Mouse (Mus musculus): ENCODE measurements at regions not wholly inside any gene's neighbourhood (a gene's known extent, or its start where the extent isn't known, plus 50 kb on each side); places are given as distances from the start of the nearest gene placed in this dataset.

GRCm38 (mm10) chr4:125882531-125882930, 141.8 kb upstream of the Csf3r start:
- peak; percentile 45 to 53 for DNase-seq

- DNase-seq: no peak
Observed at GRCm38 (mm10) chr4:125890510-125890909, 133.8 kb upstream of the Csf3r start.

- DNase-seq: no peak
Observed at GRCm38 (mm10) chr4:125893139-125893538, 131.2 kb upstream of the Csf3r start.

- no peak for DNase-seq
Observed at GRCm38 (mm10) chr4:125897707-125898106, 126.6 kb upstream of the Csf3r start.

- no peak for DNase-seq
Observed at GRCm38 (mm10) chr4:125898631-125899348, 125.6 kb upstream of the Csf3r start.

- DNase-seq: no peak
Observed at GRCm38 (mm10) chr4:125901546-125902276, 122.6 kb upstream of the Csf3r start.

- no peak for DNase-seq
Observed at GRCm38 (mm10) chr4:125906296-125906695, 118.1 kb upstream of the Csf3r start.

GRCm38 (mm10) chr4:125908901-125909300, 115.4 kb upstream of the Csf3r start:
- DNase-seq: no peak

GRCm38 (mm10) chr4:125911541-125912270, 112.6 kb upstream of the Csf3r start:
- DNase-seq: peak; percentile 46 to 56

GRCm38 (mm10) chr4:125912444-125913049, 111.8 kb upstream of the Csf3r start:
- peak; percentile 53 to 61 for DNase-seq

- DNase-seq: no peak
Observed at GRCm38 (mm10) chr4:125915166-125915565, 109.2 kb upstream of the Csf3r start.

GRCm38 (mm10) chr4:125917210-125917609, 107.1 kb upstream of the Csf3r start:
- DNase-seq: no peak

GRCm38 (mm10) chr4:125921550-125922316, 102.6 kb upstream of the Csf3r start:
- peak in 1 of 2 experiments; percentile 22 for DNase-seq

- DNase-seq: no peak
Observed at GRCm38 (mm10) chr4:125922317-125922878, 102.0 kb upstream of the Csf3r start.

GRCm38 (mm10) chr4:125923225-125923624, 101.1 kb upstream of the Csf3r start:
- no peak for DNase-seq

- DNase-seq: no peak
Observed at GRCm38 (mm10) chr4:125928196-125928595, 96.2 kb upstream of the Csf3r start.

- no peak for DNase-seq
Observed at GRCm38 (mm10) chr4:125929122-125929772, 95.1 kb upstream of the Csf3r start.

- no peak for DNase-seq
Observed at GRCm38 (mm10) chr4:125930764-125931163, 93.6 kb upstream of the Csf3r start.

GRCm38 (mm10) chr4:125931321-125931720, 93.0 kb upstream of the Csf3r start:
- no peak for DNase-seq

- no peak for DNase-seq
Observed at GRCm38 (mm10) chr4:125932036-125932756, 92.2 kb upstream of the Csf3r start.

- no peak for DNase-seq
Observed at GRCm38 (mm10) chr4:125936357-125936756, 88.0 kb upstream of the Csf3r start.

All from kidney, adult 8-10 months (tissue).